Mouse (Mus musculus) kidney, embryonic 16.5 days (tissue): ENCODE results near the gene Hist1h3e. TPM values are rescaled to one million over a fixed set of nuclear protein-coding genes. Genes with fewer than 3 reads are reported as not detected.
A peak's percentile ranks its signal among the peaks of the same experiment; 100 is the strongest.
"Not testable (repeated sequence)": the region's sequence is repeated elsewhere in the genome, so short reads cannot be mapped to it uniquely, and the experiment has no call there.

Experiments used
- ATAC-seq: fragments of 200-750 bp; cut with Nextera tagmentation; 2 replicates; pipeline ENCODE4 v1.8.0; 2017; ENCODE audit warnings: moderate TSS enrichment; ENCODE audit not compliant: low FRiP score, low TSS enrichment
- H3K27ac ChIP-seq: fragments of 300-500 bp; sonication (generic); 2 replicates; pipeline ENCODE4 v1.5.1; 2014; ENCODE audit warnings: low read length
- H3K27me3 ChIP-seq: fragments of 300-500 bp; sonication (generic); 2 replicates; pipeline ENCODE4 v1.6.1; 2014; ENCODE audit warnings: low read length, control low read depth, mixed read lengths; ENCODE audit not compliant: insufficient read depth
- H3K36me3 ChIP-seq: fragments of 300-500 bp; sonication (generic); 2 replicates; pipeline ENCODE4 v1.6.1; 2014; ENCODE audit warnings: low read length, control low read depth, mixed read lengths; ENCODE audit not compliant: insufficient read depth
- H3K4me1 ChIP-seq: fragments of 300-500 bp; sonication (generic); 2 replicates; pipeline ENCODE4 v1.6.1; 2014; ENCODE audit warnings: low read length, control low read depth, mixed read lengths; ENCODE audit not compliant: insufficient read depth
- H3K4me2 ChIP-seq: fragments of 300-500 bp; sonication (generic); replicated peaks from 2 replicates; pipeline ENCODE4 v1.6.1; 2014; ENCODE audit warnings: low read depth, low read length
- H3K4me3 ChIP-seq: fragments of 300-500 bp; sonication (generic); 2 replicates; pipeline ENCODE4 v1.5.1; 2014; ENCODE audit warnings: mild to moderate bottlenecking, low read length
- H3K9ac ChIP-seq: fragments of 300-500 bp; sonication (generic); replicated peaks from 2 replicates; pipeline ENCODE4 v1.6.1; 2014; ENCODE audit warnings: low read length
- H3K9me3 ChIP-seq: fragments of 300-500 bp; sonication (generic); 2 replicates; pipeline ENCODE4 v1.6.1; 2016; ENCODE audit warnings: low read length, control low read depth
- WGBS: fragments of 180-500 bp; shearing (Covaris S2); extraction: QIAGEN DNeasy Blood & Tissue Kit; methylation state at CpG from one replicate; pipeline ENCODE4 v1.1.7; 2014; 5-methylcytosine and 5-hydroxymethylcytosine counted together
- polyA plus RNA-seq: library from polyadenylated mRNA; unstranded; fragments of >200 nt; fragmentation: Nextera tagmentation; extraction: Ambion mirVana; gene quantifications from 2 replicates; pipeline ENCODE4 v1.2.1, GENCODE M21; 2015

The Hist1h3e gene
- polyA plus RNA-seq, 1 experiment from 2014 or later = 4.7 TPM

DNA sequence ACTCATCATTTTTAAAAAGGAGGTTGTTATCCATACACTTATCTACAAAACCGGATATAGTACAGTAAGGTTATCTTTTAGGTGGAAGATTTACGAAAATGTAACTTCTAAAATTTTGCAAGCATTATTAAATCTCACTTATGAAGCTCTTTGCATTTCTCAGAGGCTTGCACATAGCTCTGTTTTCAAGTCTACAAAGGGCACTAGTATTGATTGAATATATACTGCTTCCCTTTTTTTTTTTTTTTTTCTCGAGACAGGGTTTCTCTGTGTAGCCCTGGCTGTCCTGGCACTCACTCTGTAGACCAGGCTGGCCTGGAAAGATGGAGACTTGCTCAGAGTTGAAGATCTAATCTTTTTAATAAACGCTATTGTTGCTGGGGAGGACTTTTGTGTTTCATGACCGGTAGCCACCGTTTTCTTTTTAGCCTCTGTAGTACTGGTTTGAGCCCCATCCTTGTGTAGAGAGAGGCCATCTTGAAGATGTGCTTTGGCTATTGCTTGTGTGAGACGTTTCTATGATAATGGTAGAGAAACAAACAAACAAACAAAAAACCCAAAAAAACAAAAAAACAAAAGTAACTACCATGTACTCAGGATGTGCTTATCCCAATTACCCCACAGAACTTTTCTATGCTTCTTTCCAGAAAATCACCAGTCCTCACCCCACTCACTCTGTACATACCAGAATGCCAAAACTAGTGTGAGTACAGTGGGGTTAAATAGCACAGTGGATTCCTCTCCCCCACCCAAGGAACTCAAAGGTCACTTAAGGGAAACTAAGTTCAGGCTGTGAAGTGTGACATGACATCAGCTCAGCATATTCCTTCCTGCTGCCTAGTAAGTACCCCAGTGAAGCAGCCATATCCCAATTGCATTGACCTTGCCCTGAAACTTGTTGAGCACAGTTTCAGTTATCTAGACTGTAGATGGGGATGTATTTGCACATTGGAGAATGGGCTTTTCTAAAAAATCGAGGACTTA lies 9.9 kb downstream of the Hist1h3e start:
- whole genome bisulfite sequencing = 49% methylated on average over 8 of the region's 8 CpGs
- Histone ChIP-seq H3K9me3 (no peaks in the 10 kb centered on the region), H3K4me2 (peak overlapping the region; percentile 68), H3K9ac (peak overlapping the region; percentile 69; the same call in 1 of the 2 replicates), H3K27me3 (no peaks in the 10 kb centered on the region), H3K36me3 (no peaks in the 10 kb centered on the region), H3K4me1 (peaks cover 18% of the 10 kb centered on the region), H3K4me3 (peak overlapping the region; percentile 52), H3K27ac (peak overlapping the region; percentile 96)
- ATAC-seq = no peak

DNA sequence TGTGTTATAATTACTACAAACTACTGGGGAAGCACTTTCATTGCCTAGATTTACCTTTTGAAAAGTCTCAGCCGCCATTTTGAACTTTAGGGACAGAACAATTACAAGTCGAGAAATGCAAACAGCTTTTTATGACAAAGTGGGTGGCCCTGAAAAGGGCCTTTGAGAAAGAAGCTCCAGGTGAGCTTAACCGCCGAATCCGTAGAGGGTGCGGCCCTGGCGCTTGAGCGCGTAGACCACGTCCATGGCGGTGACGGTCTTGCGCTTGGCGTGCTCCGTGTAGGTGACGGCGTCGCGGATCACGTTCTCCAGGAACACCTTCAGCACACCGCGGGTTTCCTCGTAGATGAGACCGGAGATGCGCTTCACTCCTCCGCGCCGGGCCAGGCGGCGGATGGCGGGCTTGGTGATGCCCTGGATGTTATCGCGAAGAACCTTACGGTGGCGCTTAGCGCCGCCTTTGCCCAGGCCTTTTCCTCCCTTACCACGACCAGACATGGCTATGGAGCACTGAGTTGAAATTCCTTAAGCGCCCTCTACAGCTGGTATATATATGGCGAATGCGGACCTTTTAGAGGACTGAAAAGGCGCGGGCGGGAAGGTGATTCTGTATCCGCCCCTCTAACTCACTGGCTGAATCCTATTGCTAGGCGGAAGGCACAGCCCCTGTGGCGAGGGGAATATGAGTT lies 10.9 kb downstream of the Hist1h3e start, which contains the start of gene Hist1h4f:
Gene Hist1h4f (minus strand): TSS at position 503 of the 689 bp plus-strand sequence.
- WGBS = under 1% methylated on average over 44 of the region's 47 CpGs

DNA sequence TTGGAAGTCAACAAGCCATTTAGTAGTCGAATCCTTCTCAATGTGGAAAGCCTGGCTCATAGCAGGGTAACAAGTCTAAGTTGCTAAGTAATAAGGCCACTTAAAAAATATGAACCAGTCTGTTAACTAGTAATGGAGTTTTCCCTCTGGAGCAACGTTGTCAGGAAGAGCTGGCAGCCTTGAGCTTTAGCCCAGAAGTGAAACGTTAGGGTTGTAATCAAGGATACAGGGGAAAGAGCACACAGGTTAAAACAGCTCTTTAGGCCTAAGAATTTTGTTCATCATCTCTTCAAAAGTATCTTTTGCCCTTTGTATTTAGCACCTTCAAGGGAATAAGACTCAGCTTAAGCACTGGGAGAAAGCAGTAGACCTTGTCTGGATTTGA lies 11.4 kb downstream of the Hist1h3e start:
- Histone ChIP-seq H3K4me1 (peaks cover 14% of the 10 kb centered on the region), H3K27me3 (no peaks in the 10 kb centered on the region), H3K36me3 (no peaks in the 10 kb centered on the region), H3K9me3 (no peaks in the 10 kb centered on the region), H3K9ac (peak overlapping the region; percentile 69), H3K4me2 (peak overlapping the region; percentile 68), H3K4me3 (peak overlapping the region; percentile 52), H3K27ac (peak overlapping the region; percentile 96)
- whole genome bisulfite sequencing = 0% methylated on average over 3 of the region's 3 CpGs
- ATAC-seq = no peak

More for the DNA sequence above, 10.9 kb downstream of the Hist1h3e start, which contains the start of gene Hist1h4f:
- H3K9me3 ChIP-seq, H3K27me3 ChIP-seq, H3K36me3 ChIP-seq: not testable (repeated sequence)
- H3K4me2 ChIP-seq = peak within 1 kb of the TSS; percentile 68
- peak within 1 kb of the TSS; percentile 96 for H3K27ac ChIP-seq
- H3K4me1 ChIP-seq = peaks cover 14% of the 10 kb centered on the region
- peak within 1 kb of the TSS; percentile 69 for H3K9ac ChIP-seq
- H3K4me3 ChIP-seq = peak within 1 kb of the TSS; percentile 52
- ATAC-seq = peak; percentile 88

DNA sequence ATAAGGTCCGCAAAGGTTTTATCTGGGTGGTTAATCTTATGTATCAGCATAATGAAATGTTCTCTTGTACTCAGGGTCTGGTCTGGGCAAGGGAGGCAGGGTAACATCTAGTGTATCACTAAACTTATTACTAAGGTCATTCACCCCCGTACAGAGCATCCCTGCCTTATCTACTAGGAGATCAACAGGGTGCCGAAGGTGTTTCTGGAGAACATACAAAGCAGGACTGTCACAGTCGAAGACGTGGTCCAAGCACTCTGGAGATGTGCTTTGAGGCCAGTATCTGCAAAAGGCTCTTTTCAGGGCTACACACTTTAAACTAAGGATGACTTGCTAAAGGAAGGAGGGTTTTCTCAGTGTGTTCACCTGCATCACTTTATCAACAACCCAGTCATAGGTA lies 15.5 kb downstream of the Hist1h3e start:
- 72% methylated on average over 5 of the region's 5 CpGs for whole genome bisulfite sequencing
- H3K9me3 ChIP-seq = no peaks in the 10 kb centered on the region
- ATAC-seq = no peak
- H3K36me3 ChIP-seq = no peaks in the 10 kb centered on the region
- H3K27me3 ChIP-seq = no peaks in the 10 kb centered on the region
- no peak overlapping the region for H3K4me2 ChIP-seq
- H3K9ac ChIP-seq = no peak overlapping the region
- H3K27ac ChIP-seq = no peak overlapping the region
- no peak overlapping the region for H3K4me3 ChIP-seq
- H3K4me1 ChIP-seq = peaks cover 6% of the 10 kb centered on the region

DNA sequence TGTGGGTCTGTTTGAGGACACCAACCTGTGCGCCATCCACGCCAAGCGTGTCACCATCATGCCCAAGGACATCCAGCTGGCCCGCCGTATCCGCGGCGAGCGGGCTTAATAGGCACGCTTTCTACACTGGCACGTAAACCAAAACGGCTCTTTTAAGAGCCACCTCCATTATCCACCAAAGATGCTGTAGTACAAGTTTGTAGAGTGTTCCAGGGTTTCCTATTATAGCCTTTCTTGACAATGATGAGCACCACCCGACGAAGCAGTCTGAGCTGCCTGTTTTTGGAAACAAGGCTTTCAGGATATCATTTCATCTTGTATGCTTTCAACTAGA lies 17.4 kb downstream of the Hist1h3e start:
- 0% methylated on average over 12 of the region's 14 CpGs for WGBS
- Histone ChIP-seq H3K4me2 (peak overlapping the region; percentile 46), H3K9ac (peak overlapping the region; percentile 66; the same call in 1 of the 2 replicates), H3K27ac (peak overlapping the region; percentile 90; the same call in 1 of the 2 replicates), H3K4me3 (peak overlapping the region; percentile 51)
- ATAC-seq = peak; percentile 7; the same call in 1 of the 2 replicates
- not testable (repeated sequence) for H3K9me3 ChIP-seq, H3K36me3 ChIP-seq, H3K4me1 ChIP-seq, H3K27me3 ChIP-seq

DNA sequence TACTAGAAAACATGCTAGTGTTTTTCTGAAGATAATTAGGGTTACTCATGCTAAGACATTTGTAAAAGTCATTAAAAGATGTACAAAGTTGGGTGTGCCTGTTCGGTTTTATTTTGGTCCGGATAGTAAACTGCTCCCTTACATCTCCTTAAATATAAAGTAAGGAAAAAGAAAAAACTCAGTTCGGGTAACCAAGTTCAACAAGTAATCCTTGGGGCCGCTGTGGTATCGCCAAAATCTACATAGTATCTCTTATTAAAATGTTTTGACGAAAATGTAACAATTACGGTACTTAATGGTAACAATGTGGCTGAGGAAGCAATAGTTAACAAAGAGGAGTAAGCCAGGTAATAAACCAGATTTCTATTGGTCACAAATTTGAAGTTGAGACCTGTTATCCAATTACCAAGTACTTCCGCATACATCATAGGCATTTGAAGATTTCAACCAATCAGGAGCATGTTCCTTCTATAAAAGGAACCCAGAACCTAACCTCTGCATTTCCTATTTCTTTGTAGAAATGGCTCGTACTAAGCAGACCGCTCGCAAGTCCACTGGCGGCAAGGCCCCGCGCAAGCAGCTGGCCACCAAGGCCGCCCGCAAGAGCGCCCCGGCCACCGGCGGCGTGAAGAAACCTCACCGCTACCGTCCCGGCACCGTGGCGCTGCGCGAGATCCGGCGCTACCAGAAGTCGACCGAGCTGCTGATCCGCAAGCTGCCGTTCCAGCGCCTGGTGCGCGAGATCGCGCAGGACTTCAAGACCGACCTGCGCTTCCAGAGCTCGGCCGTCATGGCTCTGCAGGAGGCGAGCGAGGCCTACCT lies 18.0 kb downstream of the Hist1h3e start, which contains the start of gene Hist1h3f:
Gene Hist1h3f (plus strand): TSS at position 88 of the 822 bp plus-strand sequence.
- H3K4me1 ChIP-seq = peaks cover 5% of the 10 kb centered on the region; the same call in 1 of the 2 replicates
- H3K27ac ChIP-seq = peak within 1 kb of the TSS; percentile 97
- no peaks in the 10 kb centered on the region for H3K27me3 ChIP-seq
- peak; percentile 93 for ATAC-seq
- no peaks in the 10 kb centered on the region for H3K36me3 ChIP-seq
- WGBS = under 1% methylated on average over 25 of the region's 45 CpGs
- peak within 1 kb of the TSS; percentile 54 for H3K4me3 ChIP-seq
- H3K4me2 ChIP-seq = peak within 1 kb of the TSS; percentile 86
- no peaks in the 10 kb centered on the region for H3K9me3 ChIP-seq
- H3K9ac ChIP-seq = peak within 1 kb of the TSS; percentile 74

DNA sequence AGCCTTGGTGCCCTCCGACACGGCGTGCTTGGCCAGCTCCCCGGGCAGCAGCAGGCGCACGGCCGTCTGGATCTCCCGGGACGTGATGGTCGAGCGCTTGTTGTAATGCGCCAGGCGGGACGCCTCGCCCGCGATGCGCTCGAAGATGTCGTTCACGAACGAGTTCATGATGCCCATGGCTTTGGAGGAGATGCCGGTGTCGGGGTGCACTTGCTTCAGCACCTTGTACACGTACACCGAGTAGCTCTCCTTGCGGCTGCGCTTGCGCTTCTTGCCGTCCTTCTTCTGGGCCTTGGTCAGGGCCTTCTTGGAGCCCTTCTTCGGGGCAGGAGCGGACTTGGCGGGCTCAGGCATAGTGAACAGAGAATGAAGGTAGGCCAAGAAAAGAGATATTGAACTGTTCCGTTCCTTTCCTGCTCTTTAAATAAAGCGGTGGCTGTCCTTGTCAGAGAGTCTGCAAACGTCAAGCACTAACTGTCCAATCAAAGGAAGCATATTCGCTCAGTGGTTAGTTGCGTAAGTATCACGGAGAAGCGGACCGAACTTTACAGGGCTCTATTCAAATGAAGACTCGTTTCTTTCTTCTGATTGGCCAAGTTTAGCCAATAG lies 19.1 kb downstream of the Hist1h3e start, which contains the start of gene Hist1h2bh:
Gene Hist1h2bh (minus strand): TSS at position 394 of the 609 bp plus-strand sequence.
- H3K27me3 ChIP-seq, H3K4me1 ChIP-seq, H3K9me3 ChIP-seq, H3K36me3 ChIP-seq: not testable (repeated sequence)
- Histone ChIP-seq H3K27ac (peak within 1 kb of the TSS; percentile 97), H3K9ac (peak within 1 kb of the TSS; percentile 74), H3K4me3 (peak within 1 kb of the TSS; percentile 54), H3K4me2 (peak within 1 kb of the TSS; percentile 86)
- peak; percentile 96 for ATAC-seq
- WGBS = under 1% methylated on average over 30 of the region's 42 CpGs

DNA sequence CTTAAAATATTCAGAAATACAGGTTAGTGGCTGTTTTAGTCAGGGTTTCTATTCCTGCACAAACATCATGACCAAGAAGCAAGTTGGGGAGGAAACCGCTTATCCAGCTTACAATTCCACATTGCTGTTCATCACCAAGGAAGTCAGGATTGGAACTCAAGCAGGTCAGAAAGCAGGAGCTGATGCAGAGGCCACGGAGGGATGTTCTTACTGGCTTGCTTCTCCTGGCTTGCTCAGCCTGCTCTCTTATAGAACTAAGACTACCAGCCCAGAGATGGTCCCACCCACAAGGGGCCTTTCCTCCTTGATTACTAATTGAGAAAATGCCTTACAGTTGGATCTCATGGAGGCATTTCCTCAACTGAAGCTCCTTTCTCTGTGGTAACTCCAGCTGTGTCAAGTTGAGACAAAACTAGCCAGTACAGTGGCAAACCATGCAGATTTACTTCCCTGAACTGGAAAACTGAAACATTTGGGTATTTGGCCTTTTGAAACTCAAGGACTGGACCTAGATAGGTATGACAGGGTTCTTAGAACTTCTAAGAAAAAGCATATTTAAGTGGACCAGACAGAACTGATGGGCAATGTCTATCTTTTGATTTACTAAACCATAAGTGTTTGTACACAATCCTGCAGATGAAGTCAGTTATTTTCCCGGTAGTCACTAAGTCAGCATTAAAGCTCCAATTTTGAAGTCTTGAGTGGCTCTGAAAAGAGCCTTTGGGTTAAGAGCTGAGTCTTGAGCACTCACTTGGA lies 19.8 kb downstream of the Hist1h3e start:
- H3K9ac ChIP-seq = peak overlapping the region; percentile 74

More for the DNA sequence above, 19.8 kb downstream of the Hist1h3e start:
- Histone ChIP-seq H3K4me2 (peak overlapping the region; percentile 56), H3K27ac (peak overlapping the region; percentile 92), H3K4me3 (peak overlapping the region; percentile 54)
- not testable (repeated sequence) for ATAC-seq, H3K9me3 ChIP-seq, H3K36me3 ChIP-seq, H3K27me3 ChIP-seq, H3K4me1 ChIP-seq
- 4% methylated on average over 3 of the region's 3 CpGs for WGBS
